Mouse (Mus musculus) brain, embryonic 14.5 days (tissue): ENCODE data around the gene Thsd7b.

Source experiments
- CTCF ChIP-seq: fragments of 200-500 bp; IDR thresholded peaks from 2 replicates; pipeline ENCODE4 v1.5.1; 2012; ENCODE audit warnings: inconsistent platforms, mild to moderate bottlenecking, moderate library complexity, borderline replicate concordance; ENCODE audit not compliant: insufficient read depth, insufficient read length; ENCODE audit errors: extremely low read depth
- POLR2A ChIP-seq: fragments of 200-500 bp; IDR thresholded peaks from 2 replicates; pipeline ENCODE4 v1.6.1; 2012; ENCODE audit warnings: mild to moderate bottlenecking, inconsistent platforms, borderline replicate concordance; ENCODE audit not compliant: poor library complexity, insufficient read depth, insufficient read length, severe bottlenecking; ENCODE audit errors: extremely low read depth

DNA sequence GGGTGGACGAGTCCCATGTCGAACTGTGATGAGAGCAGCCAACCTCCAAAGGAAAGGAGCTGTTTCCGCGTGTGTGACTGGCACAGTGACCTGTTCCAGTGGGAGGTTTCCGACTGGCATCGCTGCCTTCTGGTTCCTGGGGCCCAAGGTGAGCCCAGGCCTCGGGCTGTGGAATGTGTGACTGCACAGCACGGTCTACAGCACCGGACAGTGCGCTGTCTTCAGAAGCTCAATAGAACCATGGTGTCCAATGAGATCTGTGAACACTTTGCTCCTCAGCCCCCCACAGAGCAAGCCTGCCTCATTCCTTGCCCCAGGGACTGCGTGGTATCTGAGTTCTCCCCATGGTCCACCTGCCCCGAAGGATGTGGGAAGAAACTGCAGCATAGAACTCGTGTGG, 322.3 kb downstream of the Thsd7b start:
- TF ChIP-seq CTCF (no peak), POLR2A (no peak)
